Mouse (Mus musculus): ENCODE measurements around the gene Fsip1.
A peak's percentile ranks its signal among the peaks of the same experiment; 100 is the strongest.

The Fsip1 gene

DNA sequence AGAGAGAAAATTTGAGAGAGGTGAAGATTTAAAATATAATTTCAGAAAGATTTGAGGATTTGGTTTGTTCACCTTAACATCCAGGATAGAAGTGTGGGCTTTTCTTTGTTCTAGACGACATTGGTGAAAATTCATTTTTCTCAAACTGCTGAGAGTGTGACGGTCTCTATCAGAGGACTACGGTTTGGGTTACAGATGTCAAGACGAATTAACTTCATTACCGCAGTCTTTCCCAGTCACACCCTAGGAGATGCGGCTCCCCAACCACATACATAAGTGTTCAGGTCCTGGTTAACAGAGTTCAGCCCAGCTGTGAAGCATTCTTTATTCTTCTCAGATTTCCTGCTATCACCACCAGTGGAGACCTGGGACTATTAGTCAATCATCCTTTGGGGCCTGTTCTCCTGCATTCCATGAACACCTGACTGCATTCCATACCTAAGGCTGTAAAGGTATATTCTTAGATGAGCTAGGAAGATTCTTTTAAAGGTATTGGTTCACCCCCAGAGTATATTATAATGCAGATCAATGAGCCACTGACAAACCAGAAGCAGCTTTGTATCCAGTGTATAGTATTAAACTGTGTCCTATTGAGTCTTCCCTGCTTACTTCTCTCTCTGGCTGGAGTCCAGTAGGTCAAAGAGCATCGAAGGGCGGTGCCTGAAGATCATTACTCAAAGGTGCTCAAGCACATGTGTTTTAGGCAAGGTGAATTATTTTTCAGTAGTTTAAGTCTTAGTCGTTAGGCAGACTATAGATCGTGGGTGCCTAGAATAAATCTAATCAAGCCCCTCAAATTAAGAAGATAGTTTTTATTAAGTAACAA, 82.0 kb downstream of the Fsip1 start:
- DNase-seq = no peak

DNA sequence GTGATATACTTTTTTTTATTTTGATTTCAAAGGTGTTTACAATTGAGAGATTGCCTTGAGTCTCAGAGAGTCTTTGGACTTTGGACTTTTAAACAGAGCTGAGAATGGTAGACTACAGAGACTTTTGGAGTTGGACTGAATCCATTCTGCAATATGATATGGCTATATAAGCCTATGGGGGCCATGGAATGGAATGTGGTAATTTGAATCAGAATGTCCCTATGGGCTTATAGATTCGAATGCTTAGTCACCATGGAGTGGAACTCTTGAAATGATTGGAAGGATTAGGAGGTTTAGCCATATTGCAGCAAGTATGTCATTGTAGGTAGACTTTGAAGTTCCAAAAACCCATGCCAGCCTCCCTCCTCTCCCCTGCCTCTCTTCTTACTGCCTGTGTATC, 88.5 kb downstream of the Fsip1 start:
- DNase-seq = no peak

DNA sequence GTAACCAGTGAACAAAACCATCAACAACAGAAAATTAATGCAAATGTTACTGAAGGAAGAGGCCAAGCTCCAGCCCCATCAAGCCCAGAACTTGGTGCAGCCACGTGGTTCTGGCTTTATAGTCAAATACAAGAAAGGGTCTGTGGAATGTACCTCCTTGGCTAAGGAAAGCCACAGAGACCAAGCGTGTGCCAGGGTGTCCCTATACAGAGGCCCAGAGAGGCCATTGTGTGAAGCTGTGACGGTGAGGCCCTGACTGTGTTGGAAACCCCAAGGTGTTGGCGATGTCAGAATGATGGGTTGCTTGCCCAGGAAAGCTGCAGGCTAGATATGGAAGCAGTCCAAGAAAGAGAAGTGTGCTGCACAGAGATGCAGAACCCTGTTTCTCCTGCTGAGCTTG, 89.0 kb downstream of the Fsip1 start:
- DNase-seq = peak in 1 of 2 experiments; percentile 42

DNA sequence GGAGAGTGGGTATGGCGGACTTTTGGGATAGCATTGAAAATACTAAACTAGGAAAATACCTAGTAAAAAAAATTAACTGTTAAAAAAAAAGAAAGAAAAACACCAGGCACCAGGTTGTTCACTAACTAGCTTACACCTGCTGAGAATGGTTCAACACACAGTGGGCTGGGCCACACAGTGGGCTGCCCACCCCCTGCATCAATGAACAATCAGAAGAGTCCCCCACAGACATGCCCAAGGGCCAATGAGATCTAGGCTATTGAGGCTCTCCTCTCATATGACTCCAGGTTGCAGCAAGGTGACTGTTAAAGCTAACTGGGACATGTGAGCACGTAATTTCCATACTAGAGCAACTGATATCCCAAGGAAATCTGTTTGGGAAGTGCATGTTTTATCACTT, 91.1 kb downstream of the Fsip1 start:
- DNase-seq = no peak

DNA sequence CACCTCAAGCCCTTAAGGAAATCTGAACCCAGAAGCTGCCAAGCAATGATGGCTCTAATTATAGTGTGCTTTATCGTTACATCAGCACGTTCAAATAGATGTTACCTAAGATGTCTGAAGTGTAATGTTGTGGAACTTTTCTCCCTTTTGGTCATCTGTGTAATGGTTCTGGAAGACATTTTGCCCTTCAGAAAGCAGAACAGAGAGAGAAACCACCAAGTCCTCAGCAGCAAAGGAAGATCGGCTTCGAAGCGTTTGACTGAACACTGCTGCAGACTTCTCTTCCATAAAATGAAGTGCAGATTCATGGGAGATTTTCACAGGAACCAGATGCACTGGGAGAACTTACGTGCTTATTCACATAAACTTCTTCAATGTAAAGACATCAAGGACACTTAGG, 92.6 kb downstream of the Fsip1 start:
- DNase-seq = no peak

DNA sequence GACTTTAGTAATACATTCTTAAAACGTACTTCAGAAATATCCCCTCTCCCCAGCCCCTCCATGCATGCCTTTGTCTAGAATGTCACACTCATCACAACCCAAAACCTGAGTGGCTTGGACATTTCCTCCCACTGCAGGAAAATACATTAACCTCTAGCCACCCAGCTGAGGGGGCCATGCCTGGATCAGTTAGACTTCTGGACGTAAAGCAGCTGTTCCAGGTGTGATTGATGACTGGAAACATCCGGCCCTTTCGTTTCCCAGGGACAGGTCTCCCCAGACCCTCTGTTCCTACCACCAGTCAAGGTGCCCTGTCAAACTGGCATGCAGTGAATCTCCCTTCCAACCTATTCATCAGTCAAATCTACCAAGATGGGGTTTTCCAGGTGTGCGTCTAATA, 94.3 kb downstream of the Fsip1 start:
- DNase-seq = no peak

DNA sequence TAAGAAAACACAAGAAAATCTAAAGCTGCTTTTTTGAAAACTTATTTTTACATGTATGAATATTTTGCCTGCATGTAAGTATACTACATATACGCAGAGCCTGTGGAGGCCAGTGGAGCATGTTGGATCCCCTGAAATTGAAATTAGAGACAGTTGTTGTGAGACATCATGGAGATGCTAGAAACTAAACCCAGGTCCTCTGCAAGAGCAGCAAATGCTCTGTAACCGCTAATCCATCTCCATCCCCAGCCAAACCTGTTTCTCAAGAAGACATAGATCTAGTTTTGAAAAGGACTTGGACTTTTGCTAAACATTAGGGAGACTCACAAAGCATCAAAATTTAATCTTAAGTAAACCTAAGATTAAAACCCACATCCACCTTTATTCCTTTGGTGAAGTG, 95.8 kb downstream of the Fsip1 start:
- no peak for DNase-seq

DNA sequence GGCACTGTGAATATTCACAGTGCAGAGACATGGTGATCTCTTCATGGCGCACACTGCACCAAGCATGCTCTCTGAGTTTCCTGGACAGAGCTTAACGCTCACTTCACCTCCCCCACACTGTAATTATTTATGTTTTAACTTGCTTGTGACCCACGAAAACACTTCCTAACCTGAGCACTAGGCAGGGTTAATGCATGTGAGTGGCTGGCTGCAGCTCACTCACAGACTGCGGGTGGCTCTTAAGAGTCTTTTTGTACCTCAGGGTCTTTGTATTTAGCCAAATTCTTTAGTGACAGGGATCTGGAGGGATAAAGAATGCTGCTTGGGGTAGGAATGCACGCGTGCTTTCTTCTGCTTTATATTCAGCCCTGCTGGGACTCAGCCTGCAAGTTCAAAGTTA, 96.2 kb downstream of the Fsip1 start:
- DNase-seq = no peak

DNA sequence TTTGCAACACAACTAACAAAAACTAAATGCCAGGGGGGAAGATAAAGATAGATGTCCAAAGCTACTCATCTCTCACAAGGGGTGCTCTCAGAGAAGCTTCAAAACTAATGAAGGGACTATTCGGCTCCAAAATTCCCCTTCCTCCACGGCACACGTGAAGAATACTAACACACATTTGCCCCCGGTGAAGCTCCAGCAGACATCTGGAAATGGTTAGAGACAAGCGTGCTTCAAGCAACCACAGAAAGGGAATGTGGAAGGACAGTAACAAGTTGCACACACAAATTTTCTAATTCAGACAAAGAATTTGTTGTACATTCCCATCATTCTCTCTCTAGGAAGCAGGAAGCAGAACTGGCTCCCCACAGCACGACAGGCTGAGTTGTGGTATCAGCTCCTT, 97.6 kb downstream of the Fsip1 start:
- no peak for DNase-seq

DNA sequence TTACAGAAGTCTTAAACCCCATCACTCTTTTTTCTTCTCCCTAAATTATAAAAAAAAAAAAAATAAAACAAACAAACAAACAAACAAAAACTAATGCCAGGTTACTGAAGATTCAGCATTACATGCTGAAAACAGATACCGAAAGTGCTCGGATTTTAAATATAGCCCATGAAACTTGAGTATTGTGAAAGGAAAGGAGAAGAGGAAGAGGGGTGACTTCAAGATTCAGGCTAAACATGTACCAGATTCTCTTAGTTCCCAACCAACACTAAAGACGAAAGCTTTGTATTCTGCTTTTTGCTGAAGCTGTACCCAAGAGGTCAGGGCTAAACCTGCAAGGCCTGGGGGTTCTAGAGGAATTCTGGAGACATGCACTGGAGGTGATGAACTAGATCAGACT, 98.7 kb downstream of the Fsip1 start:
- no peak for DNase-seq

DNA sequence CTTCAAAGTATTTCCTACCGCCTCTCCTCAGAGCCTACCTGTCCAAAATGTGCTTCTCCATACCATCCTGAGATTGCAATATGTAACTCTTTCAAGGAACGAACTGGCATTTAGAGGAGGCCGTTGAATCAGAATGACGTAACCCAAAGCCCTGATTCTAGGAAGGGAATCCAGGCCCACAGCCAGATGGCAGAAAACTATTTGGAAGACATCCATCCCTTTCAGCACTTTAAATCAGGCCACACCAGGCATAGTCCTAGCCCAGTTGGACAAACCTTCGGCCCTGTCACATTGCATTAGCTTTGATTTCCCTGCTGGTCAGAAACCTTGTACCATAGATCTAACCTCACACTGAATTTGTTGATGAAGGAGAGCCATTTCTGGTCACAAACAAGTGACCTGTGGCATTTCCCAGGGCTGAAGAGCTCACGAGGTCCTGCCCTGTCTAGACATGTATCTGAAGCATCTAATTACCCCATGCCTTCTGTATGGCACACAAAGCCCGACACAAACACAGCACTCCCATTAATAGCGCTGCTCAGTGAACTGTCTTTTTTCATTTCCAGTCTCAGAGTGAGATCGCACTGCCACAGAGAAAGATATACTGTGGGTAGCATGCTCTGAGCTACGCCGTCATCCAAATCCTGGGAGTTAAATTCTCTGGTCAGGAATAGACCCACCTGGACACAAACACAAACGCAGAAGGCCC, 106.8 kb downstream of the Fsip1 start:
- peak; percentile 96 for DNase-seq

DNA sequence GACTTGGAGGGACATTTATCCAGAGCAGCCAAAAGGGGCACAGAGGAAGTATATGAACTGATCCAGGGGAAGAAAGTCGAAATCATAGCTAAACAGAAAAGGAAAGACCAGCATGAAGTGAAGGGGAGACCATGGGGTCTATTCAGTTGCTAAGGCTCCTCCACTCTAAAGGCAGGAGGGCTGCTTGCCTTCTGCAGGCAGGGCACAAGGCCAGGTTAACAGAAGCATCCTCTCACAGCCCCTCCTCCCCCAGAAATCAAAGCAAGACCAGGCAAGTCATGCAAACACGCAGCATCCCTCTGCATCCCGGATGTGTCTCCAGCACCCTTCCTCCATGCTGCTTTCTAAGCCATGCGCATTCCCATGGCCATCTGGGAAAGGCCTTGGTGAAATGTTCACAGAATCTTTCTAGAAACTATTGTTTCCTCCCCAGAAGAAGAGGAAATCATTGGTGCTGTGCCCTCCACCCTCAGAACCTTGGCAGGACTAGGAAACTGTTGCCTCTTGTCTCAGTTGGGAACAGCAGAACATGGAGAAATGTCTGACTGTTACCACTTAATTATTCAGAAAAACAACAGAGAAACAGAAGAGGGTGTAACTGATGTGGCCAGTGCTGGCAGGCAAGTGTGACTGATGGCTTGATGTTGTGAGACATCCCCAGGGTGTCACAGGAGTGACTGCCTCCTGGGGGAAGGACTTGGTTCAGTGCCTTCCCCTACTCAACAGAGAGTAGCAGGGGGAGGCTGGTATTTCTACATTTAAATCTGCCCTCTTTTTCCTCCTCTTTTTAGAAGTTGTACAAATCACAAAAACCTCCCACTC, 108.2 kb downstream of the Fsip1 start:
- DNase-seq = peak; percentile 51 to 64

DNA sequence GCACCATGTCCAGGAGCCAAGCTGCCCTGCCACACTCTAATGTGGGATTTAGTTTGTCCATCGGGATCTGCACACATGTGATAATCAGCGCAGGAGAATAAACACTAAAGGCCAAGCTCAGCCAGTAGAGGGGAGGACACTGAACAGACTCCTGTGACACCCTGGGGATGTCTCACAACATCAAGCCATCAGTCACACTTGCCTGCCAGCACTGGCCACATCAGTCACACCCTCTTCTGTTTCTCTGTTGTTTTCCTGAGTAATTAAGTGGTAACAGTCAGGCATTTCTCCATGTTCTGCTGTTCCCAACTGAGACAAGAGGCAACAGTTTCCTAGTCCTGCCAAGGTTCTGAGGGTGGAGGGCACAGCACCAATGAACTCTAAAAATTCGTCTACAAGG, 109.0 kb downstream of the Fsip1 start:
- DNase-seq = peak in 1 of 2 experiments; percentile 6

DNA sequence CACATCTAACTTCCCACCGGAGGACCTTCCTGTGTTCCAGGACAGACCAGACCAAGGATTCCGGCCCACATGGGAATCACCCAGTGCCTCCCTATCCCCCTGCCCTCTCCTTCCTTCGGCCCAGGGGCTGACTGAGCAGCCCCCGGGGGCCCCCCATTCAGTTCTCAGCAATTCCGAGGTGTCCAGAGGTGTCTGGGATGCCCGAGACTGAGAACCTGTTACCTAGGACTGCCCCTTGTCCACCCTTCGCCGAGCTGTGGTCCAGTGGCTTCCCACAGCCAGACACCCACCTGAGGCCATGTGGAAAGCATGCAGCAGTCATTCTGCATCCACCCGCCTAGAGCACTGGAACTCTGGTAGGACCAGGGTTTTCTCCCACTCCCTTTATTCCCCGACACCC, 115.1 kb downstream of the Fsip1 start:
- no peak for DNase-seq

DNA sequence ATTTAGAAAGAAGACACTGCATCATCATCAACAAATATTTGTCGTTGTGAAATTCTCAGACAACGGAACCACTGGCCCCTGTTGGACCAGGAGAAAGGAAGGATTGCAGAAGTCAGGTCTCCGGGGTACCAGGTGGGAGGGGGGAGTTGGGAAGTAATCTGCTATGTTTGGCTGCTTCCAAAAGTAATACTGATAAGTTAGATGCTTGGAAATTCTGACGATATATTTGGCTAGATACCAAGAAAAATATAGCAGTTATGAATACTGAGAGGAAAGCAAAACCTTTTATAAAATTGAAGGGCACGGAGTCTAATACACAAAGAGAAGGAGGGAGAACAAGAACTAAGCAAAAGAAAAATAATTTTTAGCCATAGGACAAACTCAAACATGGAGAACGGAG, 117.5 kb downstream of the Fsip1 start:
- DNase-seq = no peak

DNA sequence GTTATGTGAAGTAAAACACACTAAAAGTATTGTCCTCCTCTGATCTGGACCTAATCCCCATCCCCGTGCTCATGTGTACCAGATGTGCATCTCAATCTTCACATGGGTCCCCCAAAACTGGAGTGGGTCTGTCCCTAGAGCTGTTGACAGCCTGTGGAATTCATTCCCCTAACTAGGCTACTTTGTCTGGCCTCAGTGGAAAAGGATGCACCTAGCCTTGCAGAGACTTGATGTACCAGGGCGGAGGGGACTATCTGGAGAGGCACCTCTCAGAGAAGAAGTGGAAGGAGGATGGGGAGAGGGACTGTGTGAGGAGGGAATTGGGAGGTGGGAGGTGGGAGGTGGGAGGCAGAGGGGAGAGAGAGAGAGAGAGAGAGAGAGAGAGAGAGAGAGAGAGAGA, 119.0 kb downstream of the Fsip1 start:
- DNase-seq = no peak

DNA sequence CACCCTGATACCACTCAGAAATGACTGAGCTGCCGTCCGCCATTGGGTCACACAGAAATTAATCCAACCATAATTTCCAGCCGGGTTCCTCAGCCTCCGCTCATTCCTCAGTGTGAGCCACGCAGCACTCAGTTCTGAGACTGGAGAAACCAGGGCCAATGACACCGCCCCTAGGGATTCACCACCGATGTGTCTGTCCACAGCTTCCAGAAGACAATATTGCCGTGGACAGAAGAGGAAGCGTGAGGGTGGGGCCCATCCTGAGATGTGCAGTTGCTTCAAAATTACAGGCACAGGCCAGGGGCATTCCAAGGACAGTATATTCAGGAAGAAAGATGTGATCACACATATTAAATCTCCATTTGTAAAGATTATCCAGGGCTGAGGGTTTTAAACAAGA, 119.7 kb downstream of the Fsip1 start:
- no peak for DNase-seq

DNA sequence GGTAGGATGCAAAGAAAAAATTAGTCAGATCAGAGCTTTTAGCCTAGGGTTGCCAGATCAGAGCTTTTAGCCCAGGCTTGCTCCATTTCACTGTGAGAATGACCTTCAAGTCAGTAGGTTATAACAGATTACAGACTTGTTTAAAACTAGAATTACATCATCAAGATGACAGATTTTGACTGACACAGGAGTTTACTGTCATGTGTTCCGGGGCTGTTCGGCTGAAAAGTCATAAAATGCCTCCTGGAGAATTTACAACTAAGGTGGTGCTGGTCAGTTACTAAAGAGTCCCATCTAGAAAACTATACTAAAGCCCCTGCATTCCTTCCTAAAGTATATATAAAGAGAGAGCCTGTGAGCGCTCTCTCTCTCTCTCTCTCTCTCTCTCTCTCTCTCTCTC, 128.5 kb downstream of the Fsip1 start:
- no peak for DNase-seq

DNA sequence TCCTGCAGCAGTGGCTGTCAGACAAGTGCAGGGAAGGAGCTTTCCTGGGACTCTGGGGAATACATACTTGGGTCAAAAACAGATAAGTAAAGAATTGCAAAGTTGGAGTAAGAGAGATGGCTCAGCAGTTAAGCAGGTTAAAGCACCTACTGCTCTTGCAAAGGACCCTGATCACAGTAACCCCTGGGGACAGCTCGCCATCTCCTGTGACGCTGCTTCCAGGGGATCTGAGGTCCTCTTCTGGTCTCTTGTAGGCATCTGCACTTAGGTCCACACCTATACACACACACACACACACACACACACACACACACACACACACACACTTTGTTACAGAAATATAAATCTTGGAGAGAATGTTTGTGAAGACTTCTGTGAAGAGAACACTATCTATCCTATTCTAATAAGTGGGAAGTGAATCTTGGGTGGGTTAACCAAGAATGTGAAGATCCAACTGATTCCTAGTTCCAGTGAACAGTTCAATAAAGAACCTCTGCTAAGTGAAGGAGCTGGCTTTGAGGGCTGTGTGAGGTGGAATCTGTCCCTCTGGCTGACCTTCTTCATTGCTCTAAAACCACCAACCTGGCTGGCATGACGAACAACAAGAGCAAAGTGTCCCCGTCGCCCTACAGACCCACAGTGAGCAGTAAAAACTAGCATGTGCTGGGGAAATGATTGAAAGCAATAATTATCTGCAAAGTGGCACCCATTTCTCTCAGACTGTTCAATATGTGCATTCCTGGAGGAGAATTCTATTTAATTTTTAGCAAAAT, 129.1 kb downstream of the Fsip1 start:
- no peak for DNase-seq

DNA sequence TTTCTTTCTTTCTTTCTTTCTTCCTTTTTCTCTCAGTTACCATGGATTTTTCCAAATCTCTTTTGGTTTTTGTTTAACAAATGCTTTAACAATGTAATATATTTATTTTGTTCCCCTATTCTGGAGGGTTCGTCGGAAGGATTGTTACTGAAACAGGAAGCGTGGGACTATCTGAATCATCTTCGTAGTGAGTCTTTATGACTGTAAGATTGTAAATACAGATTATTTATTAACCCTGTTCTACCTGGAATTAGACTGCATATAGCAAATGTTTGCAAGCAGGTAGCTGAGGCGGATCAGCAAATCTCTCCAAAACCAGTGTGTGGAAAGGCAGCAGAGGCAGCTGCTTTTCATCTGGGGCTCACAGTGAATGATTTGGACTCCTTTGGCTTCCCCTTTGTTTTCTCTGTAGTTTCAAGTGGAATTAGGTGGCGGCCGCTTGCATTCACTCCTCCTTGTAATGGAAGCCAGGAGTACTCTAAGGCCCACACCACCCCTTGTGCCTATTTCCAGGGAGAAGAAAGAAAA, 130.8 kb downstream of the Fsip1 start:
- DNase-seq = no peak

DNA sequence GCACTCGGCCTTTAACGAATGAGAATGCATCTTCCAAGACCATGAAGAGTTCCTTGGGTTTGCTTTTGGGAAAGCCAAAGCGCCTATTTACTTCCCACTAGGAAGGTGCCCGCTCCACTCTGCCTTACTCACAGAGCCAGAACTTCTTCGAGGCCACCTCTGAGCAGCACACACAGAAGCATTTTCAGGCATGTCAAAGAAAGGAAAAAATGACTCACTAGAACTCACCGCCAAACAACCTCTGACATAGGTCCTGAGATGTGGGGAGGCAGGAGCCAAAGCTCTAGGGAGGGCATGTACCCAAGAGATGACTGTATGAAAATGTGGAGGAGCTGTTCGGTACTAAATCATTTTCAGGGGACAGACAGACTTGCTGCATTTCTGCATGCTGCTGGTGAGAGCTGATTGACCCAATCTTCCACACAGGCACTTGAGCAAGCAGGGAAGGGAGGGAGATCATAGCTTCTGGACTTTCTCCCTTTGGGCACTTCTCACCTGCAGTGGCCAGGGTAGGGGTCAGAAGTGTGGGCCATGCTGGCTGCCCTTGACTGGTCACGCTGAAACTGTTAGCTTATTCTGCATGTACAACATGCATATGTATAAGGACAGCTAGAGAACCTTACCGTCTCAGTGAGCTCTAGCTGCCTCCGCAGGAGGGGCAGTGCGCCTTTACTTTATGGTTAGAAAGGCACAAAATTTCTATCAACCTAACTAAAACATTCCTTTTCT, 131.4 kb downstream of the Fsip1 start:
- no peak for DNase-seq

DNA sequence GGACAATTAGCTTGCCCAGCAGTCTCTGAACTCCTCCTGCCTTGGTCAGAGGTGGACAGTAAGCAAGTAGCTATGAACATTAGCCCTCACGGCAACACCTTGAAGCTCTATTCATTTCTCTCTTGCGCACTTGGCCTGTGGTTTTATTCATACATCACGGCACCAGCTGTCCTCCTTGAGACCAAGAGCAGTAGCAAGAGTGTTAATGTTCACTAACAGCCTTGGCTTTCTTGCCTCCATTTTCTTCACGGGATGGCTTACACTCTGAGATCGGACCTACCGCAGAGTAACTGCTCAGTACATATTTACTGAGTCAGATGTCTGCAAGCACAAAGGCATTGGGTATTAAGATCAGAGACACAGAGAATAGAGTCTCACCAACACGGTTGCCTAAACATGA, 132.3 kb downstream of the Fsip1 start:
- DNase-seq = no peak
